Mouse (Mus musculus): ENCODE data around the gene Krtap14. TPM values are rescaled to one million over a fixed set of nuclear protein-coding genes. Genes with fewer than 3 reads are reported as not detected.

Krtap14 gene
- polyA plus RNA-seq, 2 experiments: not detected

- no peak for DNase-seq (ENCODE audit: low read depth in 3 of 3, low spot score in 3 of 3)
These were observed 22.6 kb upstream of the Krtap14 start for GRCm38 (mm10) chr16:88848558-88848957.

GRCm38 (mm10) chr16:88847363-88847762 lies 21.4 kb upstream of the Krtap14 start:
- Histone ChIP-seq H3K27me3 (ENCODE audit: control insufficient read depth, insufficient read depth, low read length) (no peaks in the 10 kb centered on the region), H3K9me3 (ENCODE audit: control insufficient read depth, low read length) (no peaks in the 10 kb centered on the region), H3K36me3 (replicated peaks; ENCODE audit: control insufficient read depth, insufficient read depth, low read depth) (no peaks in the 10 kb centered on the region), H3K4me2 (ENCODE audit: low read depth) (no peak overlapping the region), H3K4me1 (replicated peaks; ENCODE audit: control insufficient read depth in 2 of 2, insufficient read depth in 2 of 2, low read length in 1 of 2) (0 out of 4 replicates have a peak, but pooled peaks cover 0 to 4% of the 10 kb centered on the region in 2 experiments), H3K27ac (no peak overlapping the region), H3K4me3 (ENCODE audit: insufficient read depth in 1 of 2, low read depth in 2 of 2, low read length in 2 of 2) (no peak overlapping the region), H3K9ac (replicated peaks) (no peak overlapping the region)
- no peak for TF ChIP-seq EP300 (IDR thresholded peaks at IDR 0.05; ENCODE audit: low read depth)
- TF ChIP-seq CTCF (IDR thresholded peaks at IDR 0.05; ENCODE audit: low read depth): no peak
- WGBS (ENCODE audit: insufficient replicate concordance): 82% methylated on average over 1 of the region's 1 CpGs
- DNase-seq (ENCODE audit: low read depth in 3 of 3, low spot score in 3 of 3) (no peak), ATAC-seq (ENCODE audit: insufficient read depth) (no peak)

More at GRCm38 (mm10) chr16:88848558-88848957, 22.6 kb upstream of the Krtap14 start:
- ATAC-seq (ENCODE audit: insufficient read depth): no peak
- 0 out of 4 replicates have a peak, but pooled peaks cover 0 to 2% of the 10 kb centered on the region in 2 experiments for H3K4me1 ChIP-seq (replicated peaks; ENCODE audit: control insufficient read depth in 2 of 2, insufficient read depth in 2 of 2, low read length in 1 of 2)
- no peak overlapping the region for H3K4me3 ChIP-seq (ENCODE audit: insufficient read depth in 1 of 2, low read depth in 2 of 2, low read length in 2 of 2)
- H3K4me2 ChIP-seq (ENCODE audit: low read depth): no peak overlapping the region
- no peak overlapping the region for H3K9ac ChIP-seq (replicated peaks)
- no peak overlapping the region for H3K27ac ChIP-seq
- H3K36me3 ChIP-seq (replicated peaks; ENCODE audit: control insufficient read depth, insufficient read depth, low read depth): no peaks in the 10 kb centered on the region
- TF ChIP-seq CTCF (IDR thresholded peaks at IDR 0.05; ENCODE audit: low read depth) (no peak), EP300 (IDR thresholded peaks at IDR 0.05; ENCODE audit: low read depth) (no peak)
- no peaks in the 10 kb centered on the region for H3K9me3 ChIP-seq (ENCODE audit: control insufficient read depth, low read length)
- no peaks in the 10 kb centered on the region for H3K27me3 ChIP-seq (ENCODE audit: control insufficient read depth, insufficient read depth, low read length)
- WGBS (ENCODE audit: insufficient replicate concordance): 60% methylated on average over 4 of the region's 4 CpGs

DNA sequence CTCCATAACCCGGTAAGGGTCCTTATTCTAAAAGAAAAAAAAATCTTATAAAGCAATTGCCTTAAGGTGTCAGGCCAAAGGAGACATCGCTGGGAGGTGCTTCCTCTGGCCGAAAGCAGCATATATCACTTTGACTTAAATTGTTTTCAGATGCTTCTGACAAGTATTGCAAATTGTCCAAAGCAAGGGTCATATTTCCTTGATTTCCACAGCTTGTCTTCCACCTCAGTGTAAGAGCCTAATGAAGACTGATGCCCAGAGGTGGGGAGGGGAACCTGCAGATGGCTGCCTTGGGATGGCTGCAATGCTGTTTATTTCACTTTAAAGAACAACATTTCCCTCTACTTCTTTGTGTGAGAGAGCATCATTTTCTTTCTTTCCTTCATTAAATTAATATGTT lies 1.0 kb upstream of the Krtap14 start:
- H3K4me2 ChIP-seq (ENCODE audit: low read depth): no peak overlapping the region
- TF ChIP-seq CTCF (IDR thresholded peaks at IDR 0.05; ENCODE audit: low read depth) (no peak), EP300 (IDR thresholded peaks at IDR 0.05; ENCODE audit: low read depth) (no peak)
- no peaks in the 10 kb centered on the region for H3K4me1 ChIP-seq (replicated peaks; ENCODE audit: control insufficient read depth in 2 of 2, insufficient read depth in 2 of 2, low read length in 1 of 2)
- H3K27me3 ChIP-seq (ENCODE audit: control insufficient read depth, insufficient read depth, low read length): no peaks in the 10 kb centered on the region
- no peak overlapping the region for H3K27ac ChIP-seq
- DNase-seq (ENCODE audit: low read depth in 3 of 3, low spot score in 3 of 3): no peak
- no peaks in the 10 kb centered on the region for H3K36me3 ChIP-seq (replicated peaks; ENCODE audit: control insufficient read depth, insufficient read depth, low read depth)
- no peak for ATAC-seq (ENCODE audit: insufficient read depth)
- no peak overlapping the region for H3K9ac ChIP-seq (replicated peaks)
- H3K4me3 ChIP-seq (ENCODE audit: insufficient read depth in 1 of 2, low read depth in 2 of 2, low read length in 2 of 2): no peak overlapping the region
- 67% methylated on average over 3 of the region's 3 CpGs for WGBS (ENCODE audit: insufficient replicate concordance)
- H3K9me3 ChIP-seq (ENCODE audit: control insufficient read depth, low read length): no peaks in the 10 kb centered on the region

DNA sequence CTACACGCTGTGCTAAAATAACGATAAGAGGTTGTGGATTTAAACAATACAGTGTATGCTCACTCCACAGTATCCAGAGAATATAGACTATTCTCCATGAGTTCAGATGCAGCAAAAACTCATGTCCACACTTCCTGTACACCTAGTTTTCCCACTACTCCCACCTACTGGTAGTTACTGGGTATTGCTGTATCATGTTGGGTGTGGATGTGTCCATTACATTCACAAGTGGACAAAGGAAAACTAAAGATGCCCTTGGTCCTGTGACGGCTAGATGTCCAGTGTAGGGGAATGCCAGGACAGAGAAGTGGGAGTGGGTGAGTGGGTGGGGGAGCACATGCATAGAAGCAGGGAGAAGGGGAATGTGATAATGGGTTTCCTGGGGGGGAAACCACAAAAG lies 2.2 kb downstream of the Krtap14 start:
- peak; percentile 28; the same call in 1 of the 2 replicates for TF ChIP-seq CTCF (IDR thresholded peaks at IDR 0.05; ENCODE audit: low read depth)
- TF ChIP-seq EP300 (IDR thresholded peaks at IDR 0.05; ENCODE audit: low read depth): no peak
- DNase-seq (ENCODE audit: low read depth in 3 of 3, low spot score in 3 of 3): no peak
- Histone ChIP-seq H3K27ac (no peak overlapping the region), H3K4me3 (ENCODE audit: insufficient read depth in 1 of 2, low read depth in 2 of 2, low read length in 2 of 2) (no peak overlapping the region), H3K9me3 (ENCODE audit: control insufficient read depth, low read length) (no peaks in the 10 kb centered on the region), H3K27me3 (ENCODE audit: control insufficient read depth, insufficient read depth, low read length) (no peaks in the 10 kb centered on the region), H3K4me2 (ENCODE audit: low read depth) (no peak overlapping the region), H3K4me1 (replicated peaks; ENCODE audit: control insufficient read depth in 2 of 2, insufficient read depth in 2 of 2, low read length in 1 of 2) (no peaks in the 10 kb centered on the region), H3K36me3 (replicated peaks; ENCODE audit: control insufficient read depth, insufficient read depth, low read depth) (no peaks in the 10 kb centered on the region), H3K9ac (replicated peaks) (no peak overlapping the region)
- 58% methylated on average over 3 of the region's 3 CpGs for WGBS (ENCODE audit: insufficient replicate concordance)
- ATAC-seq (ENCODE audit: insufficient read depth): no peak

DNA sequence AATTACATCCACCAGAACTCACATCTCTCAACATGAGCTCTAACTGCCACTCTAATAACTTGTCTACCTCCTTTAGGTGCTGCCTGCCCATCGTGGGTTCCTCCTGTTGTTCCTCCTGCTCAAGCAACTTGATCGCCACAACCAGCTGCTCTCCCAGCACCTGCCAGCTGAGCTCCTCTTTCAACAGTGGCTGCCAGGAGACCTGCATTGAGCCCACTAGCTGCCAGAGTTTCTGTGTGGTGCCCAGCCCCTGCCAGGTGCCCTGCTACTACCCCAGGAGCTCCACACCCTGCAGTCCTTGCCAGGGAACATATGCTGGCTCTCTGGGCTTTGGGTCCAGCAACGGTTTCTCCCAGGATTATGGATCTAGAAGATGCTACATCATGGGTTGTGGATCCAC lies 5.9 kb downstream of the Krtap14 start, which contains the start of gene Krtap15:
TSS of gene Krtap15 (plus strand) at position 150 of the 400 bp plus-strand sequence.
- no peak within 1 kb of the TSS for H3K4me3 ChIP-seq (ENCODE audit: insufficient read depth in 1 of 2, low read depth in 2 of 2, low read length in 2 of 2)
- ATAC-seq (ENCODE audit: insufficient read depth) (no peak), DNase-seq (ENCODE audit: low read depth in 3 of 3, low spot score in 3 of 3) (no peak)
- H3K4me1 ChIP-seq (replicated peaks; ENCODE audit: control insufficient read depth in 2 of 2, insufficient read depth in 2 of 2, low read length in 1 of 2): no peaks in the 10 kb centered on the region
- TF ChIP-seq CTCF (IDR thresholded peaks at IDR 0.05; ENCODE audit: low read depth): no peak
- no peak for TF ChIP-seq EP300 (IDR thresholded peaks at IDR 0.05; ENCODE audit: low read depth)
- H3K4me2 ChIP-seq (ENCODE audit: low read depth): no peak within 1 kb of the TSS
- WGBS (ENCODE audit: insufficient replicate concordance): 64% methylated on average over 3 of the region's 3 CpGs
- no peak within 1 kb of the TSS for H3K9ac ChIP-seq (replicated peaks)
- H3K9me3 ChIP-seq (ENCODE audit: control insufficient read depth, low read length): no peaks in the 10 kb centered on the region
- H3K36me3 ChIP-seq (replicated peaks; ENCODE audit: control insufficient read depth, insufficient read depth, low read depth): no peaks in the 10 kb centered on the region
- no peaks in the 10 kb centered on the region for H3K27me3 ChIP-seq (ENCODE audit: control insufficient read depth, insufficient read depth, low read length)
- no peak within 1 kb of the TSS for H3K27ac ChIP-seq

Measured in liver, embryonic 14.5 days (tissue).